Mouse (Mus musculus) macrophage (primary cell): Measurements from ENCODE around the gene Spaar. TPM values are rescaled to one million over a fixed set of nuclear protein-coding genes. Genes with fewer than 3 reads are reported as not detected.

Experiments
- H3K27ac ChIP-seq: fragments of 350-480 bp; formaldehyde crosslinking; 2 replicates; pipeline ENCODE4 v1.9.0; 2021
- H3K36me3 ChIP-seq: fragments of 350-480 bp; formaldehyde crosslinking; 2 replicates; pipeline ENCODE4 v1.9.0; 2021; ENCODE audit errors: inconsistent target
- H3K4me3 ChIP-seq: fragments of 350-480 bp; formaldehyde crosslinking; 2 replicates; pipeline ENCODE4 v1.9.0; 2021; ENCODE audit errors: inconsistent target
- H3K79me2 ChIP-seq: fragments of 350-480 bp; formaldehyde crosslinking; 2 replicates; pipeline ENCODE4 v1.9.0; 2021; ENCODE audit errors: inconsistent target
- WGBS: methylation state at CpG from one replicate; pipeline ENCODE4 v1.1.7; 2026; ENCODE audit warnings: inconsistent platforms; ENCODE audit not compliant: missing documents; 5-methylcytosine and 5-hydroxymethylcytosine counted together
- polyA plus RNA-seq: library from polyadenylated mRNA; stranded (reverse); fragments of 250-400 nt; gene quantifications from 3 replicates; pipeline ENCODE4 v1.2.4, GENCODE M21; 2018; ENCODE audit warnings: inconsistent platforms

Gene Spaar
- polyA plus RNA-seq, 1 experiment from 2014 or later: not detected

- no peak overlapping the region for H3K27ac ChIP-seq
- no peaks in the 10 kb centered on the region for H3K79me2 ChIP-seq
- H3K4me3 ChIP-seq: no peak overlapping the region
- no peaks in the 10 kb centered on the region for H3K36me3 ChIP-seq
- 76% methylated on average over 11 of the region's 16 CpGs for WGBS
Measured at GRCm38 (mm10) chr4:43720491-43721228, 9.2 kb upstream of the Spaar start.

GRCm38 (mm10) chr4:43722191-43722590 is 7.6 kb upstream of the Spaar start:
- H3K4me3 ChIP-seq: no peak overlapping the region
- 87% methylated on average over 4 of the region's 4 CpGs for WGBS
- H3K79me2 ChIP-seq: no peaks in the 10 kb centered on the region
- no peaks in the 10 kb centered on the region for H3K36me3 ChIP-seq
- H3K27ac ChIP-seq: no peak overlapping the region

- 40% methylated on average over 1 of the region's 1 CpGs for WGBS
- no peak overlapping the region for H3K27ac ChIP-seq
Measured at GRCm38 (mm10) chr4:43724764-43725163, 5.1 kb upstream of the Spaar start.

GRCm38 (mm10) chr4:43726228-43726993 is 3.4 kb upstream of the Spaar start:
- H3K4me3 ChIP-seq: no peak overlapping the region
- no peaks in the 10 kb centered on the region for H3K79me2 ChIP-seq
- no peaks in the 10 kb centered on the region for H3K36me3 ChIP-seq
- no peak overlapping the region for H3K27ac ChIP-seq
- 58% methylated on average over 12 of the region's 12 CpGs for WGBS

More at GRCm38 (mm10) chr4:43724764-43725163, 5.1 kb upstream of the Spaar start:
- H3K79me2 ChIP-seq: no peaks in the 10 kb centered on the region
- no peak overlapping the region for H3K4me3 ChIP-seq
- H3K36me3 ChIP-seq: no peaks in the 10 kb centered on the region

GRCm38 (mm10) chr4:43726995-43727394 is 2.8 kb upstream of the Spaar start, which contains the start of gene Hrct1:
Gene Hrct1 (plus strand): TSS chr4:43727188.
- WGBS: 72% methylated on average over 3 of the region's 3 CpGs
- Histone ChIP-seq H3K27ac (no peak within 1 kb of the TSS), H3K4me3 (no peak within 1 kb of the TSS), H3K79me2 (no peaks in the 10 kb centered on the region), H3K36me3 (no peaks in the 10 kb centered on the region)

- H3K27ac ChIP-seq: no peak overlapping the region
Measured at GRCm38 (mm10) chr4:43727718-43728575, 1.9 kb upstream of the Spaar start.

GRCm38 (mm10) chr4:43728576-43728954 is 1.3 kb upstream of the Spaar start:
- H3K27ac ChIP-seq: no peak overlapping the region
- no peaks in the 10 kb centered on the region for H3K36me3 ChIP-seq
- H3K79me2 ChIP-seq: no peaks in the 10 kb centered on the region
- WGBS: 58% methylated on average over 5 of the region's 5 CpGs
- H3K4me3 ChIP-seq: no peak overlapping the region

More at GRCm38 (mm10) chr4:43727718-43728575, 1.9 kb upstream of the Spaar start:
- Histone ChIP-seq H3K79me2 (no peaks in the 10 kb centered on the region), H3K36me3 (no peaks in the 10 kb centered on the region), H3K4me3 (no peak overlapping the region)
- WGBS: 92% methylated on average over 6 of the region's 7 CpGs

GRCm38 (mm10) chr4:43729126-43729525 is 708 bp upstream of the Spaar start:
- Histone ChIP-seq H3K36me3 (no peaks in the 10 kb centered on the region), H3K4me3 (no peak overlapping the region), H3K27ac (no peak overlapping the region), H3K79me2 (no peaks in the 10 kb centered on the region)
- WGBS: 75% methylated on average over 3 of the region's 3 CpGs

- Histone ChIP-seq H3K79me2 (no peaks in the 10 kb centered on the region), H3K36me3 (no peaks in the 10 kb centered on the region), H3K27ac (no peak overlapping the region), H3K4me3 (no peak overlapping the region)
- WGBS: 67% methylated on average over 21 of the region's 21 CpGs
Measured at GRCm38 (mm10) chr4:43730750-43731297, 990 bp downstream of the Spaar start.

GRCm38 (mm10) chr4:43732171-43732570 is 2.3 kb downstream of the Spaar start:
- Histone ChIP-seq H3K27ac (no peak overlapping the region), H3K4me3 (no peak overlapping the region), H3K36me3 (no peaks in the 10 kb centered on the region), H3K79me2 (no peaks in the 10 kb centered on the region)
- WGBS: 14% methylated on average over 1 of the region's 1 CpGs

- H3K36me3 ChIP-seq: no peaks in the 10 kb centered on the region
- H3K4me3 ChIP-seq: no peak overlapping the region
- H3K79me2 ChIP-seq: no peaks in the 10 kb centered on the region
- WGBS: 94% methylated on average over 5 of the region's 5 CpGs
- H3K27ac ChIP-seq: no peak overlapping the region
Measured at GRCm38 (mm10) chr4:43733186-43733585, 3.4 kb downstream of the Spaar start.

- no peaks in the 10 kb centered on the region for H3K79me2 ChIP-seq
- 89% methylated on average over 6 of the region's 6 CpGs for WGBS
- no peak overlapping the region for H3K4me3 ChIP-seq
- H3K36me3 ChIP-seq: no peaks in the 10 kb centered on the region
- no peak overlapping the region for H3K27ac ChIP-seq
Measured at GRCm38 (mm10) chr4:43737144-43737543, 7.3 kb downstream of the Spaar start.

GRCm38 (mm10) chr4:43738989-43739674 is 9.3 kb downstream of the Spaar start:
- no peak overlapping the region for H3K27ac ChIP-seq
- H3K36me3 ChIP-seq: no peaks in the 10 kb centered on the region
- no peak overlapping the region for H3K4me3 ChIP-seq
- WGBS: 83% methylated on average over 8 of the region's 8 CpGs
- no peaks in the 10 kb centered on the region for H3K79me2 ChIP-seq

GRCm38 (mm10) chr4:43741526-43741925 is 11.7 kb downstream of the Spaar start:
- Histone ChIP-seq H3K4me3 (no peak overlapping the region), H3K36me3 (no peaks in the 10 kb centered on the region), H3K27ac (no peak overlapping the region), H3K79me2 (no peaks in the 10 kb centered on the region)
- 75% methylated on average over 5 of the region's 5 CpGs for WGBS
